Mouse (Mus musculus): ENCODE measurements around the gene Zmiz1. TPM values are rescaled to one million over a fixed set of nuclear protein-coding genes. Genes with fewer than 3 reads are reported as not detected.
A peak's percentile ranks its signal among the peaks of the same experiment; 100 is the strongest.

The Zmiz1 gene
- polyA plus RNA-seq, 1 experiment, result 27.2 TPM

- Histone ChIP-seq H3K4me1 (ENCODE audit: control insufficient read depth, insufficient read depth, low read length) (peaks cover 14% of the 10 kb centered on the region), H3K4me3 (replicated peaks; ENCODE audit: control insufficient read depth, low read depth, low read length) (no peak overlapping the region), H3K27ac (ENCODE audit: control insufficient read depth, insufficient read depth, low read depth, low read length, poor library complexity) (no peak overlapping the region)
- TF ChIP-seq POLR2A (IDR thresholded peaks at IDR 0.05; ENCODE audit: borderline replicate concordance, control insufficient read depth, low read depth, low read length) (no peak), CTCF (IDR thresholded peaks at IDR 0.05; ENCODE audit: control insufficient read depth, insufficient read depth, low read length) (no peak)
- WGBS, result 51% methylated on average over 5 of the region's 5 CpGs
Observed at GRCm38 (mm10) chr14:25501481-25501880, 42.5 kb downstream of the Zmiz1 start.

DNA sequence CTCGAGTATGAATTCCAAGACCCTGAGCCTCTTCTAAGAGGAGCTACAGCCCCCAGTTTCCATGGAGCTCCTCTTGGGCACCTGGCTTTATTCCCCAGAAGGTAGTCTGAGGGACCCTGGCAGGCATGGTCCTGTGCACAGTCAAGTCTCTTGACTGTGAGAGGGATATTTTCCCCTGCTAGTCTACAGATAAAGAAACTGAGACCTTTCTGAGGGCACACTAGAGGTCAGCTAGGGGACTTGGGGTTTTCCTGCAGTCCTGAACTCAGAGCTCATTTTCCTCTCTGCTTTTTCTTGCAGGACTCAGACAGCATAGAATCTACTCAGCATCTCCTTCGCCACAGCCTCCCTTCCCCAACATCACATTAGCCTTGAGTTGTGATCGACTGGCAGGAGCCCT is 43.4 kb downstream of the Zmiz1 start:
- TF ChIP-seq POLR2A (IDR thresholded peaks at IDR 0.05; ENCODE audit: borderline replicate concordance, control insufficient read depth, low read depth, low read length), result no peak
- TF ChIP-seq CTCF (IDR thresholded peaks at IDR 0.05; ENCODE audit: control insufficient read depth, insufficient read depth, low read length), result no peak
- Histone ChIP-seq H3K4me3 (replicated peaks; ENCODE audit: control insufficient read depth, low read depth, low read length) (no peak overlapping the region), H3K4me1 (ENCODE audit: control insufficient read depth, insufficient read depth, low read length) (peaks cover 14% of the 10 kb centered on the region), H3K27ac (ENCODE audit: control insufficient read depth, insufficient read depth, low read depth, low read length, poor library complexity) (no peak overlapping the region)
- WGBS, result 73% methylated on average over 3 of the region's 3 CpGs

DNA sequence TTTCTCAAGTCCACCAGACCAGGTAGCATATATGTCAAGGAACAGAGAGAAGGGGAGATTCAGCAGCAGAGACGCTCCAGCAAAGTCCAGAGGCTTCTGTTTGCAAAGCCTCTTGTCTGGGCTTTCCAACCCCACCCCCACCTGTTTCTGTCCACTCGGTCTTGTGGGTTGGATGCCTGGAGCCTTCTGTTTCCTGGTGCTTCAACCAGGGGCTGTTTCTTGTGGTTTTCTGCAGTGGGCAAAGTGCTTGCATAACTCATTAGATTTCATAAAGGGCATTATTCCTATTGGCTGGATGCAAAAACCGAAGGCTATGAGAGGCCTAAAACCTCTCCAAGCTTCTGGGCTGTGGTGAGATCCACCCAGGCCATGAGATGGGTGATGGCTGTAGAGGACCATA is 45.3 kb downstream of the Zmiz1 start:
- TF ChIP-seq POLR2A (IDR thresholded peaks at IDR 0.05; ENCODE audit: borderline replicate concordance, control insufficient read depth, low read depth, low read length) (no peak), CTCF (IDR thresholded peaks at IDR 0.05; ENCODE audit: control insufficient read depth, insufficient read depth, low read length) (no peak)
- WGBS, result 22% methylated on average over 3 of the region's 3 CpGs
- Histone ChIP-seq H3K27ac (ENCODE audit: control insufficient read depth, insufficient read depth, low read depth, low read length, poor library complexity) (no peak overlapping the region; the same call in 1 of the 2 replicates), H3K4me1 (ENCODE audit: control insufficient read depth, insufficient read depth, low read length) (peaks cover 14% of the 10 kb centered on the region), H3K4me3 (replicated peaks; ENCODE audit: control insufficient read depth, low read depth, low read length) (no peak overlapping the region)

DNA sequence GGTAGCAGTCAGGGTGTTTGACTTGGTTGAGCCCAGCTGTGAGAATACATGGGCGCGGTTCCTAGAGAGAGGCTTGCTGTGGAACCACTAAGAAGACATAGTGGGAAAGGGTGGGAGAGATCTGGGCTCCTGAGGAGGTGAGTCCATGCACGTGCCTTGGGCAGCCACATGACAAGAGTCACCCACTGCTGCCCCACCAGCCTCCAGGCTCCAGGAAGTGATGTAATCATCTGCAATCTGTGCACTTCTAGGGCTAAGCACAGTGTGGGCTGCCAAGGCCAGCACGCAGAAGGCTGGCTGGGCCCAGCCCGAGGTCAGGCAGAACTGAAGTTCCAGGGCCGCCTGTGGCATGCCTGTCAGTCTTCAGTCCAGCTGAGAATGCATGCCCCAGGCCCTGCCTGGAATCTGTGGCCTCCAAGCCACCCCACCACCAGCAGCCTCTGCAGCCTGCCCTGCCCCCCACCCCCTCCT is 46.3 kb downstream of the Zmiz1 start:
- peak overlapping the region; percentile 21; the same call in 1 of the 2 replicates for H3K27ac ChIP-seq (ENCODE audit: control insufficient read depth, insufficient read depth, low read depth, low read length, poor library complexity)
- no peak overlapping the region for H3K4me3 ChIP-seq (replicated peaks; ENCODE audit: control insufficient read depth, low read depth, low read length)
- WGBS, result 35% methylated on average over 6 of the region's 6 CpGs
- TF ChIP-seq CTCF (IDR thresholded peaks at IDR 0.05; ENCODE audit: control insufficient read depth, insufficient read depth, low read length), result no peak
- no peak for TF ChIP-seq POLR2A (IDR thresholded peaks at IDR 0.05; ENCODE audit: borderline replicate concordance, control insufficient read depth, low read depth, low read length)
- H3K4me1 ChIP-seq (ENCODE audit: control insufficient read depth, insufficient read depth, low read length), result peaks cover 12% of the 10 kb centered on the region

DNA sequence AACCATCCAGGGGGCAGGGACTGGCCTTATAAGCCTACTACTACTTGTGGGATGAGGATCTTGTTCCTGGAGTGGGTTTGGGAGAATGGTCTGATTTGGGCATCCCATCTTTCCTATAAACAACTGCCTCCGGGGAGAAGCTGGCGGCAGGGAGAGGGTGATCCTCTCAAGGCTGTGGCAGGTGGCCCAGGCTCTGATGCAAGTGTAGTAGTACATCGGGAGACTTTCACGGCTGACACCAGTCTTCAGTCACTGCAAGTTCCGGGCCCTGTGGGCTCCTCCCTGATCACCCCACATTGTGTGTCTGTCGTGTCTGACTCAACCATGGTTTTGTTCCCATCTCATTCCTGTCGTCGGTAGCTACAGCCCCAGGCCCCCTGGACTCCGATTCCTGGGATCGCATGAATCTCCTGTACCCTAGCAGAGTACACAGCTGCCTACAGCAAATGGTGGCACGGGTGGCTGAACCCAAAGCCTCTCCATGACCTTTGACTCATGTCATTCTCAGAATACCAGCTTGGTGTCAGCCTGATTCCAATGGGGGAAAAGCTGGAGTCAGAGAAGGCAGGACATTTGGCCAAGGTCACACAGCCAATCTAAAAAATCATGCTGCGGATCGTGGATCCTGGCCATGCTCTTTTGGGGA is 49.2 kb downstream of the Zmiz1 start:
- H3K4me1 ChIP-seq (ENCODE audit: control insufficient read depth, insufficient read depth, low read length), result peaks cover 10% of the 10 kb centered on the region
- TF ChIP-seq CTCF (IDR thresholded peaks at IDR 0.05; ENCODE audit: control insufficient read depth, insufficient read depth, low read length) (no peak), POLR2A (IDR thresholded peaks at IDR 0.05; ENCODE audit: borderline replicate concordance, control insufficient read depth, low read depth, low read length) (no peak)
- 86% methylated on average over 13 of the region's 13 CpGs for WGBS
- no peak overlapping the region for H3K4me3 ChIP-seq (replicated peaks; ENCODE audit: control insufficient read depth, low read depth, low read length)
- H3K27ac ChIP-seq (ENCODE audit: control insufficient read depth, insufficient read depth, low read depth, low read length, poor library complexity), result no peak overlapping the region

DNA sequence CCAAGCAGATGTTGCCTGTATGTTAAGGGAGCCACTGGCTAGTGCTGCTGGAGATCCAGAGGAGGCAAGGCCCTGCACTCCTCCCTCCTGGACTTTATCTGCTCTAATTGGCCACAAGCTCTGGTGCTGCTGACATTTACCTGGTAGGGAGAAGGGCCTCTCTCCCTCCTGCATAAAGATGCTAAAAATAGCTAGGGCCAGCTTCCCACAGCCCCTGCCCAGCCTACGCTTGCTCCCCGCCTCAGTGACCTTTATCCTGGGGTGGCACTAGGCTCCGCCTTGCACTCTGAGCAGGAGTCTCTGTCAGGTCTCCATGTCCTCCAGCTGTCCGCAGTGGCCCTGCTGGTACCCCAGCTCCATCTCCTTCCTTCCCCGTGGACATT is 49.8 kb downstream of the Zmiz1 start:
- Histone ChIP-seq H3K4me3 (replicated peaks; ENCODE audit: control insufficient read depth, low read depth, low read length) (no peak overlapping the region), H3K4me1 (ENCODE audit: control insufficient read depth, insufficient read depth, low read length) (peaks cover 10% of the 10 kb centered on the region), H3K27ac (ENCODE audit: control insufficient read depth, insufficient read depth, low read depth, low read length, poor library complexity) (no peak overlapping the region)
- TF ChIP-seq CTCF (IDR thresholded peaks at IDR 0.05; ENCODE audit: control insufficient read depth, insufficient read depth, low read length) (no peak), POLR2A (IDR thresholded peaks at IDR 0.05; ENCODE audit: borderline replicate concordance, control insufficient read depth, low read depth, low read length) (no peak)
- WGBS, result 86% methylated on average over 5 of the region's 5 CpGs

- Histone ChIP-seq H3K4me1 (ENCODE audit: control insufficient read depth, insufficient read depth, low read length) (peaks cover 8% of the 10 kb centered on the region), H3K27ac (ENCODE audit: control insufficient read depth, insufficient read depth, low read depth, low read length, poor library complexity) (no peak overlapping the region), H3K4me3 (replicated peaks; ENCODE audit: control insufficient read depth, low read depth, low read length) (no peak overlapping the region)
- no peak for TF ChIP-seq POLR2A (IDR thresholded peaks at IDR 0.05; ENCODE audit: borderline replicate concordance, control insufficient read depth, low read depth, low read length)
- TF ChIP-seq CTCF (IDR thresholded peaks at IDR 0.05; ENCODE audit: control insufficient read depth, insufficient read depth, low read length), result no peak
- 89% methylated on average over 20 of the region's 20 CpGs for WGBS
Observed at GRCm38 (mm10) chr14:25509450-25510129, 50.6 kb downstream of the Zmiz1 start.

- TF ChIP-seq CTCF (IDR thresholded peaks at IDR 0.05; ENCODE audit: control insufficient read depth, insufficient read depth, low read length) (no peak), POLR2A (IDR thresholded peaks at IDR 0.05; ENCODE audit: borderline replicate concordance, control insufficient read depth, low read depth, low read length) (no peak)
- peaks cover 7% of the 10 kb centered on the region; the same call in 1 of the 2 replicates for H3K4me1 ChIP-seq (ENCODE audit: control insufficient read depth, insufficient read depth, low read length)
Observed at GRCm38 (mm10) chr14:25510362-25510761, 51.4 kb downstream of the Zmiz1 start.

More at GRCm38 (mm10) chr14:25510362-25510761, 51.4 kb downstream of the Zmiz1 start:
- 75% methylated on average over 3 of the region's 3 CpGs for WGBS
- H3K27ac ChIP-seq (ENCODE audit: control insufficient read depth, insufficient read depth, low read depth, low read length, poor library complexity), result no peak overlapping the region
- no peak overlapping the region for H3K4me3 ChIP-seq (replicated peaks; ENCODE audit: control insufficient read depth, low read depth, low read length)
